Mouse (Mus musculus) cerebellum, adult 9-11 months (tissue): ENCODE measurements around the gene Dnajc30.
"Not testable (repeated sequence)": the region's sequence is repeated elsewhere in the genome, so short reads cannot be mapped to it uniquely, and the experiment has no call there.

Source experiments
- DNase-seq: peaks from one replicate; pipeline ENCODE4 v3.0.0; 2022

The Dnajc30 gene

GRCm38 (mm10) chr5:135064909-135065446, 976 bp downstream of the Dnajc30 start, which contains the start of gene Bud23:
Gene Bud23 (minus strand): TSS chr5:135064959.
- not testable (repeated sequence) for DNase-seq

- no peak for DNase-seq
These were observed 2.0 kb downstream of the Dnajc30 start for GRCm38 (mm10) chr5:135066008-135066407.

- no peak for DNase-seq
These were observed 6.4 kb downstream of the Dnajc30 start for GRCm38 (mm10) chr5:135070448-135070847.

GRCm38 (mm10) chr5:135072061-135072460, 8.1 kb downstream of the Dnajc30 start:
- no peak for DNase-seq

GRCm38 (mm10) chr5:135072720-135073119, 8.7 kb downstream of the Dnajc30 start:
- DNase-seq: no peak

GRCm38 (mm10) chr5:135073349-135074150, 9.5 kb downstream of the Dnajc30 start:
- DNase-seq: peak; percentile 41

- no peak for DNase-seq
These were observed 11.7 kb downstream of the Dnajc30 start for GRCm38 (mm10) chr5:135075655-135076054.

GRCm38 (mm10) chr5:135076368-135076767, 12.4 kb downstream of the Dnajc30 start:
- peak; percentile 39 for DNase-seq

GRCm38 (mm10) chr5:135076931-135077505, 13.0 kb downstream of the Dnajc30 start:
- DNase-seq: peak; percentile 65

GRCm38 (mm10) chr5:135077564-135078481, 13.8 kb downstream of the Dnajc30 start, which contains the start of gene Vps37d:
Gene Vps37d (minus strand): TSS chr5:135078266.
- DNase-seq: peak; percentile 90

- DNase-seq: no peak
These were observed 14.4 kb downstream of the Dnajc30 start for GRCm38 (mm10) chr5:135078482-135078810.

GRCm38 (mm10) chr5:135079578-135079977, 15.6 kb downstream of the Dnajc30 start:
- DNase-seq: no peak

GRCm38 (mm10) chr5:135080539-135080938, 16.5 kb downstream of the Dnajc30 start:
- DNase-seq: no peak

- DNase-seq: no peak
These were observed 22.9 kb downstream of the Dnajc30 start for GRCm38 (mm10) chr5:135086871-135087270.

- no peak for DNase-seq
These were observed 25.7 kb downstream of the Dnajc30 start, which contains the start of gene Mlxipl for GRCm38 (mm10) chr5:135089653-135090052. Gene Mlxipl (plus strand): TSS chr5:135089890.

- no peak for DNase-seq
These were observed 37.0 kb downstream of the Dnajc30 start for GRCm38 (mm10) chr5:135100981-135101380.

- no peak for DNase-seq
These were observed 40.1 kb downstream of the Dnajc30 start for GRCm38 (mm10) chr5:135103999-135104660.

GRCm38 (mm10) chr5:135106758-135107256, 42.8 kb downstream of the Dnajc30 start:
- DNase-seq: peak; percentile 34

GRCm38 (mm10) chr5:135107521-135108501, 43.8 kb downstream of the Dnajc30 start:
- peak; percentile 50 for DNase-seq

- no peak for DNase-seq
These were observed 45.0 kb downstream of the Dnajc30 start for GRCm38 (mm10) chr5:135109017-135109416.

GRCm38 (mm10) chr5:135109426-135109825, 45.4 kb downstream of the Dnajc30 start:
- no peak for DNase-seq
